Mouse (Mus musculus) cerebellum, adult 2 months (tissue): Measurements from ENCODE around the gene Mocs1.

Experiments used
- CTCF ChIP-seq: fragments of 200-500 bp; IDR thresholded peaks from 2 replicates; pipeline ENCODE4 v1.5.1; 2011; ENCODE audit warnings: low read depth, mild to moderate bottlenecking, control low read depth, low read length, moderate library complexity, borderline replicate concordance; ENCODE audit not compliant: insufficient read depth
- POLR2A ChIP-seq: fragments of 200-500 bp; IDR thresholded peaks from 2 replicates; pipeline ENCODE4 v1.6.1; 2011; ENCODE audit warnings: low read length, control low read depth, borderline replicate concordance; ENCODE audit not compliant: insufficient read depth

GRCm38 (mm10) chr17:49456334-49456733, 28.2 kb downstream of the Mocs1 start:
- TF ChIP-seq POLR2A, result no peak
- no peak for TF ChIP-seq CTCF
